Mouse (Mus musculus): Measurements from ENCODE around the gene Dkk2. TPM values are rescaled to one million over a fixed set of nuclear protein-coding genes. Genes with fewer than 3 reads are reported as not detected.
A peak's percentile ranks its signal among the peaks of the same experiment; 100 is the strongest.

The Dkk2 gene
- polyA plus RNA-seq, 2 experiments: 0.24 to 0.35 TPM

DNA sequence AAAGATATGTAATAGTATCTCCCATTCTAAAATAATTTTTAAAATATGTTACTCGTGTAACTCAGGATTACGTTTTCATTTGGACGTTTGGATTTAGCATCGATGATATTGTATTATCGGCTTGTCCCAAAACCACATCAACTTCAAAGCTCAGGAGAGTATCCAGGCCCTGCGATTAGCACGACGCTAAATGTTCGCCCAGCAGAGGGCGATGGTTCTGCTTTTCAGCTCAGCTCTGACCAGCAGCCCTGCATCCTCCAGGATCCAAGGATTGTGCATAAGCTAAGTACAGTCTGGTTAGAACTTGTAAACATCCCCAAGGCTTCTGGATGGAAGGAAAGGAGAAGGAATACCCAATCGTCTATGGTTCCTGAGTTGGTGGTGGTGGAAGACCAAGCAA lies 122.4 kb downstream of the Dkk2 start:
- DNase-seq (ENCODE audit: low read depth in 3 of 3, low spot score in 3 of 3): no peak
- no peak overlapping the region for H3K27ac ChIP-seq
- no peak overlapping the region for H3K4me2 ChIP-seq (ENCODE audit: low read depth)
- no peaks in the 10 kb centered on the region for H3K27me3 ChIP-seq (ENCODE audit: control insufficient read depth, insufficient read depth, low read length)
- H3K9me3 ChIP-seq (ENCODE audit: control insufficient read depth, low read length): no peaks in the 10 kb centered on the region
- 22% methylated on average over 11 of the region's 11 CpGs for WGBS (ENCODE audit: insufficient replicate concordance)
- no peak overlapping the region for H3K9ac ChIP-seq (replicated peaks)
- H3K4me3 ChIP-seq (ENCODE audit: insufficient read depth in 1 of 2, low read depth in 2 of 2, low read length in 2 of 2): no peak overlapping the region
- TF ChIP-seq EP300 (IDR thresholded peaks at IDR 0.05; ENCODE audit: low read depth): no peak
- peak; percentile 53 for TF ChIP-seq CTCF (IDR thresholded peaks at IDR 0.05; ENCODE audit: low read depth)
- H3K4me1 ChIP-seq (replicated peaks; ENCODE audit: control insufficient read depth in 2 of 2, insufficient read depth in 2 of 2, low read length in 1 of 2): no peaks in the 10 kb centered on the region
- no peak for ATAC-seq (ENCODE audit: insufficient read depth)
- no peaks in the 10 kb centered on the region for H3K36me3 ChIP-seq (replicated peaks; ENCODE audit: control insufficient read depth, insufficient read depth, low read depth)

DNA sequence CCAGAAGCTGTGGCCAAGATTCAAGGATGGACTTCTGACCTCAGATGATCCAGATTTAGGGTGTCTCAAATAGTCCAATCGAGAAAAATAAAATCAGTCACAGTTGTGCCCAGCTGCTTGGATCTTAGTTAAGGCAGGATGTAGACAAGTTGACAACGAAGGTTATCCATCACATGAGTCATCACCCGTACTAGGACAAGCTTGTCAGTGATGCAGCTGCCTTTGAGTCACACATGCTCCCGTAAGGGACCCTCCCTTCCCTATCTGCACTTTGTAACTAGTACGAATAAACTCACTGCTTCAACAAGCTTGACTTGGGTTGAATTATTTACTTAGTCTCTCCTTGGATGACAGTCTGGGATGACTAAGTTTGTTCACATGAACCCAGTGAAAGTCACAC lies 126.2 kb downstream of the Dkk2 start:
- no peak overlapping the region for H3K9ac ChIP-seq (replicated peaks)
- no peak for ATAC-seq (ENCODE audit: insufficient read depth)

DNA sequence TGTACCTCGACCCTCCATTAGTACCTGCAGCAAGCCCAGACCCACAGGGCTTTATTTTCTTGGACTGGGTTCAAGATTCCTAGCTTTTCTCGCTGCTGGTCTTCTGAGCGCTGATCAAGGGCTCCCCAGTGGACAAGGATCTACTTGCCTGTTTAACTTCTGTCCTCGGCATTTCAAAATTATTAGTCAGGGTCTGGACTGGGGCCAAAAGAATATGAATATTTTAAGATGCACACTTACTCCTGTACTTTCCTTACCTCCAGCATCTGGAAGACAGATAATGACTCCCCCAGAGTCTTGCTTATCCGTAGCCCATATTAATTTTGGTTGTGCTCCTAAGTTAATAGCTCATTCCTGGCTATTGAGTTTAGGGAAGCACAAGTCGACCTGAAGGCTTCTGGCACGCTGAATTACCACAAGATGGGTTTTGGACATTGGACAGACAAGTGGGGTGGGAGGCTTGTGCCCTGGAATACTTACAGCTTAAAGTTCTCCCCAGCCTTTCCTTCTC lies 134.9 kb downstream of the Dkk2 start:
- Histone ChIP-seq H3K4me3 (ENCODE audit: insufficient read depth in 1 of 2, low read depth in 2 of 2, low read length in 2 of 2) (no peak overlapping the region), H3K27ac (no peak overlapping the region), H3K36me3 (replicated peaks; ENCODE audit: control insufficient read depth, insufficient read depth, low read depth) (no peaks in the 10 kb centered on the region), H3K9ac (replicated peaks) (no peak overlapping the region), H3K27me3 (ENCODE audit: control insufficient read depth, insufficient read depth, low read length) (no peaks in the 10 kb centered on the region), H3K4me2 (ENCODE audit: low read depth) (no peak overlapping the region), H3K4me1 (replicated peaks; ENCODE audit: control insufficient read depth in 2 of 2, insufficient read depth in 2 of 2, low read length in 1 of 2) (no peaks in the 10 kb centered on the region), H3K9me3 (ENCODE audit: control insufficient read depth, low read length) (no peaks in the 10 kb centered on the region)
- DNase-seq (ENCODE audit: low read depth in 3 of 3, low spot score in 3 of 3): no peak
- no peak for TF ChIP-seq CTCF (IDR thresholded peaks at IDR 0.05; ENCODE audit: low read depth)
- TF ChIP-seq EP300 (IDR thresholded peaks at IDR 0.05; ENCODE audit: low read depth): no peak
- 59% methylated on average over 7 of the region's 7 CpGs for WGBS (ENCODE audit: insufficient replicate concordance)
- ATAC-seq (ENCODE audit: insufficient read depth): no peak

More for the DNA sequence above, 126.2 kb downstream of the Dkk2 start:
- TF ChIP-seq CTCF (IDR thresholded peaks at IDR 0.05; ENCODE audit: low read depth): no peak
- TF ChIP-seq EP300 (IDR thresholded peaks at IDR 0.05; ENCODE audit: low read depth): no peak
- Histone ChIP-seq H3K4me2 (ENCODE audit: low read depth) (no peak overlapping the region), H3K27ac (no peak overlapping the region), H3K4me3 (ENCODE audit: insufficient read depth in 1 of 2, low read depth in 2 of 2, low read length in 2 of 2) (no peak overlapping the region), H3K27me3 (ENCODE audit: control insufficient read depth, insufficient read depth, low read length) (no peaks in the 10 kb centered on the region), H3K36me3 (replicated peaks; ENCODE audit: control insufficient read depth, insufficient read depth, low read depth) (no peaks in the 10 kb centered on the region), H3K9me3 (ENCODE audit: control insufficient read depth, low read length) (no peaks in the 10 kb centered on the region), H3K4me1 (replicated peaks; ENCODE audit: control insufficient read depth in 2 of 2, insufficient read depth in 2 of 2, low read length in 1 of 2) (no peaks in the 10 kb centered on the region)
- WGBS (ENCODE audit: insufficient replicate concordance): 44% methylated on average over 5 of the region's 5 CpGs
- DNase-seq (ENCODE audit: low read depth in 3 of 3, low spot score in 3 of 3): no peak

DNA sequence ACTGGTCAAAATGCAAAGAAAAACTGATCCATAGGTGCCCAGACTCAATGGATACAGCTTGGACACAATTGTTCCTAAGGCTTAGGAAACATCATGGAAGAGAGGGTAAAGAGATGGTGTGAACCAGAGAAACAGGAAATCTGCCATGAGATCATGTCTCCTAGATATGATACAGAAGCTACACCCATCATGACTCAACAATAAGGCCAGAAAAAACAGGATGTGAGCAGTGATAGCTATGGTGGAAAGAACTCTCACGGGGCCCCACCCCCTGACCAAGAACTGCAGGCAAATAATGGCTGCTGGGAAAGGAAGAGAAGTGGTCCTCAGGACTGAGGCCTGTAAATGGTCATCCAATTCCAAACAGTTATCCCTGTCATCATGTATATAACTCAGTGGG lies 142.5 kb downstream of the Dkk2 start:
- no peaks in the 10 kb centered on the region for H3K9me3 ChIP-seq (ENCODE audit: control insufficient read depth, low read length)
- ATAC-seq (ENCODE audit: insufficient read depth) (no peak), DNase-seq (ENCODE audit: low read depth in 3 of 3, low spot score in 3 of 3) (no peak)
- H3K36me3 ChIP-seq (replicated peaks; ENCODE audit: control insufficient read depth, insufficient read depth, low read depth): no peaks in the 10 kb centered on the region
- H3K4me3 ChIP-seq (ENCODE audit: insufficient read depth in 1 of 2, low read depth in 2 of 2, low read length in 2 of 2): no peak overlapping the region
- no peak overlapping the region for H3K27ac ChIP-seq
- WGBS (ENCODE audit: insufficient replicate concordance): 7% methylated on average over 1 of the region's 1 CpGs
- no peak for TF ChIP-seq CTCF (IDR thresholded peaks at IDR 0.05; ENCODE audit: low read depth)
- TF ChIP-seq EP300 (IDR thresholded peaks at IDR 0.05; ENCODE audit: low read depth): no peak
- H3K4me1 ChIP-seq (replicated peaks; ENCODE audit: control insufficient read depth in 2 of 2, insufficient read depth in 2 of 2, low read length in 1 of 2): no peaks in the 10 kb centered on the region
- no peak overlapping the region for H3K4me2 ChIP-seq (ENCODE audit: low read depth)
- H3K9ac ChIP-seq (replicated peaks): no peak overlapping the region
- H3K27me3 ChIP-seq (ENCODE audit: control insufficient read depth, insufficient read depth, low read length): no peaks in the 10 kb centered on the region

Data from liver, embryonic 14.5 days (tissue).